Mouse (Mus musculus) MEL-GATA-1-ER (cell line): Measurements from ENCODE around the gene Camk1d.

Source experiments
- DNase-seq: peaks from one replicate; pipeline ENCODE4 v3.0.0-alpha.2; 2012; ENCODE audit warnings: low read depth; ENCODE audit errors: extremely low read depth

Gene Camk1d

DNA sequence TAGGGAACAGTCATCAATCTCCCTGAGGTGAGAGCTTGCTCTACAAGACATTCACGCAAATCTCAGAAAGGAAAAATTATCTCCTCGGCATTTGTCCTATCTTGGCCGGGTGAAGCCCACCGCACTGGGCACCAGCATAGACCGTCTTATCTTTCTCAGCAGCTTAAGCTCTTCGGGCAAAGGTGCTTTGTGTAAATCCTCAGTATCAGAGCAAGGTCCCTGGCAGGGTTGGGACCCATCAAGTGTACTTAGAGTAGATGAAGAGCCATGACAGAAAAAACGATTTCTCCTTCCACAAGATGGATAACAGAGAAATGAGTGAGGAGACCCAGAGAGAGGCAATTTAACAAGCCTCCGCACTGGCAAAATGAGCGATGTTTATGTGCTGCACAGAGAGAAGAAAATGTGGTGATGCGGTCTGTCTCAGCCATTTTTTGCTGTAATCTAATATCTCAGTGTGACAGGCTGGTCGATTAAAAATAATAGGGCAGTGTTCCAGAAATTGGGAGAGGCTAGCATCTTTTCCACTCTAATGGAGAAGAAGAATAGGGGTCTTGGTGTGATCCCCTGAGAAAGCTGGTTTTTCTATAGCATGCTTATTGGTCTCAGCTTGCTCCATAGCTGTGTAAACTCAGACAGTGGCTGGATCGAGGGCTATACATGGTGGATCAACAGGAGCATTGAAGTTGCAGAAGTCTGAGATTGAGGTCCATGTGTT lies 386.6 kb downstream of the Camk1d start:
- no peak for DNase-seq

DNA sequence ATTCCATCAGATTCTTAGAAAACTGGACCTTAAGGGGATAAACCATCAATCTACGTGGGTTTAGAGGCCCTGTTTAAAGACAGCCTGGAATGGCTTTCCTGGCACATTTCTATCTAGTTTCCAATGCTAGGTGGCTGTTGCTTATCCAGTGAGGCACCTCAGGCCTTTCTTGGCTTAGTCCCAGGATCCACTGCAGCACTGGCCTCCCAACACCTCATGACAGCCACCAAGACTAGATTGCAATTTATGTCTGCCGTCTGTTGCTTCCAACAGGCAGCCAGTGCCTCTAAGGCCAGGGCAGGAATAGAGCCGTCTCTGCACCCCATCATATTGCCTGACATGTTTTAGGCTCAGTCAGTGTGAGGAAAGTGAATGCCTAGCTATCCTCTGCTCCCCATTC lies 389.5 kb downstream of the Camk1d start:
- no peak for DNase-seq

DNA sequence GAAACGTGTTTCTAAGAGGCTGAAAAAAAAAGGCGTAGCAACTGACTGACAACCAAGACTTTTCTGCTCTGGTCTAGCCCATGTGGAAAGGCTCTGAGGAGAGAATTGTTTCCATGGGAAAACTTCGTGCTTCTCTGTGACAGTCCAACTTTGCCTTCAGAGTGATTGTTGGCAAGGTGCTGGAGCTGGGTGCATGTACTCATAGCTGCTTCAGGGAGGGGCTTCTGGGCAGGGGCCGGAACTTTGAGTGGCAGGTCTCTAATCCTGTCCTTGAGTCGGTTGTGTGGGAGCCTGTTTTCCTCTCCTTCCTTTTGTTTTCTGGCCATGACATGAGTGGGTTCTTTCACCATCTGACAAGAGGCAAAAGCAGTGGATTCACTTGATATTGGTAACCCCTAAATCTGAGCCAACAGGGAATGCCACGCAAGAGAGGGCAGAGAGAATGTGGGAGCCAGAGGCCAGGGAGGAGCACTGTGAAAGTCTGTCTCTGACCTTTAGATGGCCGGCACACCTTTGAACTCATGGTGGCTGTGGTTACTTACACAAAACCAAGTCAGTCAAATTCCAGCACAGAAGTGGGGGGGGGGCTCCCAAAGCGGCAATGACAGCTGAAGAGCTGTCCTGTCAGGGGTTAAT lies 392.5 kb downstream of the Camk1d start:
- DNase-seq: no peak

DNA sequence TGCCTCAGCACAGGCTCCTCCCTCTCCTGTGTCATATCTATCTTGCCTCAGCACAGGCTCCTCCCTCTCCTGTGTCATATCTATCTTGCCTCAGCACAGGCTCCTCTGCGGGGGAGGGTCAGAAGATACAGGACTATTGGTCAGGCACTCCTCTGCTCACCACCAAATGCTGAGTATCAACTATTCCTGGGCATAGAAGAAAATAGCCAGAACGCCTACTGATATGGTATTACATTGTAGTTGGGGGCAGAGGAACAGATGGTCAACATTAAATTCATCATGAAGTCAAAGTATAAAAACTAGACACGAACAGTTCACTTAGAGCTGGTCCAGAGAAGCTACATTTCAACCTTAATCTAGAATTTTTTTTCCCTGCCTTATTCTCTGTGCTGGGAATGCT lies 395.2 kb downstream of the Camk1d start:
- DNase-seq: no peak

DNA sequence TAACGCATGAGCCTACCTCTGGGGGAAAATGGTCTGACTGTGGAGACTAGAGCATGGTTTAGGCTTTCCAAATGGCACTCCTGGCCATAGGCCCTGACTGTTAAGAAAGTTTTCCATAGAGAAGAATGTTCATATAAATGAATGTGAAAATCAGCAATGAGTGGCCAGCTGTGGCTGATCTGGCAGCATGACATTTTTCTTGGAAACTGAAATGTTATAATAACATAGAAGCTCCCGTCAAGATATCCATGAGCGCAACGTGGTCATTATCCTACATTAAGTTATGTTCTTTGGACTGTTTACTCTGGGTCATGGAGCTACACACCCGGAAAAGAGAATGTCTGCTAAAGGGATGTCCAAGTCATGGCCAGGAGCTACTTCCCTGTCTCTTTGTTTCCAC lies 397.6 kb downstream of the Camk1d start:
- no peak for DNase-seq

DNA sequence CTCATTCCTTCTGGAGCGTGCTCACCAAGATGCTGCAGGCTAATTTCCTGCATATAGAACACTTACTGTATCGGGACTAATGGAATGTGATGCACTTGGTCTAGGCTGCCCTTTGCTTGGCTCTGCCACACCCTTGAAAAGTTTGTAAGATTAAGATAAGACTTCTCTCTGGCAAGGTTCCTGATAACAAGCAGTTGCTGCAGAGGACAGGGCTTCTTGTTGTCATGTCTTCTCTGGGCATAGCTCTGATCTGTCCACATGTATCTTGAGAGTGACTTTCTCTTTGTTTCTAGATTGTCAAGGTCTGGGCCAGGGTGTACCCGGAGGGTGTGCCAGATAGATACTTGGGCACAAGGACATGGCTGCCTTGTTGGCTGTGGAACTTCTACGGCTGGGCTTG lies 398.1 kb downstream of the Camk1d start:
- no peak for DNase-seq

DNA sequence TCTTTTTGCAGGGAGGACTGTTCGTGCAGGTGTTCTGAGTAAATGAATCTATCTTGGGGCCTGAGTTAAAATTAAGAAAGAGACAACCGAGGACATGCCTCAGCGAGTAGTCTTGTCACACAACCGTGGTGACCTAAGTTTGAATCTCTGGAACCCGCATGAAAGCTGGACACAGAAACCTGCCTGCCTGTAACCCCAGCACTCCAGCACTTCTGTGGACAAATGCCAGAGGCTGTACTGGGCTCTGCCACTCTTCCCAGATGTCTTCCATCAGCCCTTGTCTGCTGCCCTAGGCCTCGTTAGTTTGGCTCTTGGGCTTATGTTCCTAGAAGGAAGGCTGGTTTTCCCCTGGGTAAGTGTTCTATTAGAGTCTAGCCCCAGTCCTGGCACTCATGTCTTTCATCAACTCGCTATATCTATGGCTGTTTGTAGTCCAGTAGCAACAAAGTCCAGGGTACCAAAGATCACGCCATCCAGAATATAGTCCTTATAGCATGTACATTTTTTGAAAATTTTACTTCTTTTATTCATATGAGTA lies 399.0 kb downstream of the Camk1d start:
- no peak for DNase-seq

DNA sequence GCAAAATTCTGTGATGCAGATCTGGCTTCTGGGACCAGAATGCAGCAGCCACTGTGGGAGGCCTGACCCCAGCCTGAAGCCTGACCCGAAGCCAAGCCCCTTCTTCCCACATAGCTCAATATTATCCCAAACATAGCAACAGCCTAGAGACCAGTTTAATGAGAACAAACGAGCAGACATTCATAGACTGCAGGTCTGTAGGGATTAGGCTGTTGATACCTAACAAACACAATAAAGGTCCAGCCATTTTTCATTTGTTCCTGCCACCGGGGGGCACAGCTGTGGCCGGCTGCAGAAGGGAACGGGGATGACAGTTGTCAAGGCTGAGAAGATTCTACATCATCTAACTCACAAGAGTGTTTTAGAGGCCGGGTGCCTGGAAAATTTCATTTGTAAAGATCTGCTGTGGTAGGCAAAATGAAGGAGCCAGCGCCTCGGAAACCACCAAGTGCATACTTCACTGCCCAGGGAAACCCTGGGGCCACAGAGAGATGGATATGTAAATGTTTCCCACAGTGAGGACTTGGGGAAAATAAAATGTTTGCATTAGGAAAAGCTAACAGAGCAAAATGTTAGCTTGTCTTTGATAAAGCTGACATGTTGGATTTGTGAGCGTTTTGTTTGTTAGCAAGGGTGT lies 399.7 kb downstream of the Camk1d start:
- no peak for DNase-seq

DNA sequence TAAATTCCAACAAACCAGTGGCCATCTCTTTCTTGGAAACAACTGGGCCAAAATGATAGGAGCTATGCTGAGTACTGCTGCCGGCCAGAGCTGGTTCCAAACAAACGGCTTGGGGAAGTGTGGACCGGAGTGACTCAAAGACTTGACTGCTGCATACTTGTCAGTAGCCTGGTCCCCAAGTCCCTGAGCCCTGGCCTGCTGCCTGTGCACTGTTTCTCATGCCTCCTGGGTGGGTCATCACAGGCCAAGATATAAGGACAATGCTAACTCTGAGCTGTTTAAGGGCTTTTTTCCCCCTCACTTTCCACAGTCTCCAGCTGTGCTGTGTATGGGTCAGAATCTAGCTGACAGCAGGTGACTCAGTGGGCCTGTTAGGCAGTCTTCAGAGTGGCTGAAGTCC lies 409.2 kb downstream of the Camk1d start:
- DNase-seq: no peak

DNA sequence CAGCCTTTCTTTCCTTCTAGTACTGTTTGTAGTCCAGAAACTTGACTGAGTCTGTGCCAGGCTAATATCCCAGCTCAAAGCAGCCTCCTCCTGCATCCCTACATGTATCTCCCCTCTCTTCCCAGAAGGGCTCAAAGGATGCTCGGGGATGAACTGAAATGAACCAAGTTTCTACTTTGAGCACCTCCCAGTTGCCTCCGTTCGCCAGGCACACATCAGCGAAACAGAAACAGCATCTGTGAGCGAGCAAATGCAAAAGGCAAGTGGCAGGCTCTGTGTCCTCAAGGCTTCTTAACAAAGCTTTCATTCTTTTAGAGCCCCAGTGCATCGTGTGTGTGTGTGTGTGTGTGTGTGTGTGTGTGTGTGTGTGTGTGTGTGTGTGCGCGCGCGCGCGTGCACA lies 409.9 kb downstream of the Camk1d start:
- DNase-seq: no peak

DNA sequence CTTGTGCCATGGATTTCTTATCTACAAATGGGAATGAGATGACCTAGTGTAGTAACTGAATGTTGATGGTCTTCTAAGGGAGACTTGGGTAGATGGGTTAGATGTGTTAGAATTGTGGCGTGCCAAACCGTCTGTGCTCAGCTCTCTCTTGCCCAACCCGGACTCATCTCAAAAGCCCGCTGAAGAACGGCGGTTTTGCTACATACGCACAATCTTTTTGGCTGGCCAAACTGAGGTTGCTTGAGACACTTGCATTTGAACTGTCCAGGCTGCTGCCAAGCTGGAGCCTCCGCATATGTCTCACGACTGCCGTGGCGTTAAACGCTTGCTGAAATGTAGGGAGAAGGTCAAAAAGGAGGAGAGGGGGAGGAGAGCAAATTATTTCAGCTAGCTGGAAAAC lies 413.0 kb downstream of the Camk1d start:
- no peak for DNase-seq

DNA sequence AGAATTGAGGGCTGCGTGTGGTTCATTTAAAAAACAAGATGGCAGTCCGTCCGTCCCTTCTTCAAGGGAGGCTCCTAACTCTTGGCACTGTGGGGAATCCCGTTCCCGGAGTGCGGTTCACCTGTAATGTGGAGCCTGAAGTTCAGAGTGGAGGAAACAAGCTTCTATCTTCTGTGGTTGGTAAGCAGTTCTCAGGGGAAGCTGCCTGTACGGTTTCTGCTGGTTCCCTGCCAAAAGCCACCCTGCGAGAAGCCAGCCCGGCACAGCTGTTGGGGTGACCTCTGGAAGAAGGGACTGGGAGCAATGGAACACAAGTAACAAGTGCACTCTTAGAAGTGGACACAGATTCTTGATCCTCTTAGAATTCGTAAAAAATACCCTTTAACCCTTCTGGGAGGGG lies 416.2 kb downstream of the Camk1d start:
- no peak for DNase-seq

DNA sequence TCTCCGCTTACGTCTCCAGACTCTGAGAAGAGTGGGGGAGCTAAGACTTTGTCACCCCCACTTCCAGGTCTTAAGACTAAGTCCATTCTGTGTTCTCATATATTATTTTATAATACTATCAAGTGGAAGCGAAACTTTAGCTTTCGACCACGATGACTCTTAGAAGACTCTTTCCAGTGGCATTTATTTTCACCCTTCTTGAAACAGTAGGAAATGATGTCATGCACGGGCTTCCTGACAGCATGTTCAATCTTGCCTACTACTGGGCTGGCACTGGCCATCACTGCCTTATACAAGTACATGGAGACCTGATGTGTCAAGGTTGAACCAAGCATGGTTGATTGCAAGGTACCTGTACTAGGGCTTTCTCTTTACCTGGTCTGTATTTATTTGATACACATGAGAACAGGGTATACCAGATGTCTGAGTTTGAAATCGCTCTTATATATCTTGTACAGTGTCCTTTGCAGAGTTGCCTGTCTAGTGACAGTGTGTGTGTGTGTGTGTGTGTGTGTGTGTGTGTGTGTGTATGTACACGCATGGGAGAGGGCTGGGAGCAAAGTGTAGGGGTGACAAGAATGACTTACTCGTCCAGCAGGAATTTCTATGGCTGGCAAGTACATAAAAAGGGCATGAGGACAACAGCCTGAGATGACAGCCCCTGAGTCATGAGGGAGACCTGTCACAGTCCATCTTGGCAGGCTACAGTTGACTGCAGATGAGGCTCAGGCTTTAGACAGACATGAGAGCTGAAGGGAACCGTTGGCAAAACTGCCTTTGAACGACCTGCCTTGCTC lies 417.4 kb downstream of the Camk1d start:
- DNase-seq: no peak

DNA sequence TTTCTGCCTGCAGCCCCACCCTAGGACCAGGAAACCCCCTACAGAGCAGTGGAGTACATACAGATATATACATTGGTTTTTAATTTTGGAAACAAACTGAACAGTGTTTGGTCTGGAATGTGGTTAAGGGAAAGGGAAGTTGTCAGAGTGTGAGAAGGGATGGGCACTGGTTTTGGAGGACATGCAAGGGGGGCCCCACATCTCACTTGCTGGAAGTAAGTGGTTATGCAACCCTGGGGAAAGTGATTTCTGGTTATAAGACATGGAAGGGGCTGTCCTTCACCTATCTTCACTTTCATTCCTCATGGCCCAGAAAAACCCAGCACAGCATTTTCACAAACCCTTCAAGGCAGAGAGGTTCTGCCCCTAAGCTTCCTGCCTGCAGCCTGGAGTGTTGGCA lies 419.2 kb downstream of the Camk1d start:
- DNase-seq: no peak

DNA sequence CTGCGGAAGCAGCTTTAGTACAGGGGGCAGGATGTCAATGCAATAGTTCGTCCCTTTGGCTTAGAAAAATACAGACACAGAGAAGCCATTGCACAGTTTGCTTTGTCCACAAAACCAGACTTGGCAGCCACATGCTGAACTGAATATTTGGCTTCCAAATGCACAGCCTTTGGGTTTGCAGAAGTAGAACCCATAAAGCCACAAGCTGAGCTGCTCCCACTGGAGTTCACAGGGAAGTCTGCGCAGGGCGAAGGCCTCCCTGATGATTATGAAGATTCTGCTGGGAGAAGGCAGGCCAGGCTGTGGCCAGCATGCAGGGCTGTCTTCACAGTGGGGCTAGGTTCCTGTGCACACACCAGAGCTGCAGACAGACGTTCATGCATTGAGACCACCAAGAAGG lies 419.9 kb downstream of the Camk1d start:
- no peak for DNase-seq

DNA sequence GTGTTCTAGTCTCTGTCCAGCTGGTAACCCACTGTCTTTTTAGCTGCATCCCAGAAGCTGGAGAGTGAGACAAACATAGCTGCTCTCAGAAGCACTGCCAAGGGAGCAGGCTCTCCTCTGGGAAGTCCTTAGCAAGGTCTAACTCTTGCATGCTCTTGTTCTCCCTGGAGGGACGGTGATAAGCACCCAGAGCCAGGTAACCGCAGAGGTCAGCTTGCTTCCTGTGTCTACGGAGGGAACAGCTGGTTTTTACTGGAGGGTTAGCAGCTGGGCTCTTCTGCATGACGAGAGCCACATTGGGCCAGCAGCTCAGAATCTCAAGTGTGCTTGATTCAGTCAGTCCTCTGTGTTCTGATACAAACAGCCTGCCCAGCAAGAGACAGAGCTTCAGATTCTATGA lies 425.7 kb downstream of the Camk1d start:
- no peak for DNase-seq

DNA sequence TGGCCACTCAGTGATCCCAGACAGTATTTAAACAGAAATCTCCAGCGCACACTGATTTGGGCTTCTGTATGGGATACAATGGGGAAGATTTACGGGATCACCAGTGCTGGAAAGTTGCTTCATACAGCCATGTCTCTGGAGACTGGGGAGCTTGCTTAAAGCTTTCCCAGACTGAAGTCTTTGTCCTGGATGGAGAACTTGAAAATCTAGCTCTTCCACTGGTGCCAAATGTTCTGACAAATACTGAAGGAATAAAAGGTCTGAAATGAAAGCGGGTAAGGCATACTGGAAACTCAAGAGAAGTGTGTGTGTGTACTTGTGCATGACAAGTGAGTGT lies 427.3 kb downstream of the Camk1d start:
- DNase-seq: no peak

DNA sequence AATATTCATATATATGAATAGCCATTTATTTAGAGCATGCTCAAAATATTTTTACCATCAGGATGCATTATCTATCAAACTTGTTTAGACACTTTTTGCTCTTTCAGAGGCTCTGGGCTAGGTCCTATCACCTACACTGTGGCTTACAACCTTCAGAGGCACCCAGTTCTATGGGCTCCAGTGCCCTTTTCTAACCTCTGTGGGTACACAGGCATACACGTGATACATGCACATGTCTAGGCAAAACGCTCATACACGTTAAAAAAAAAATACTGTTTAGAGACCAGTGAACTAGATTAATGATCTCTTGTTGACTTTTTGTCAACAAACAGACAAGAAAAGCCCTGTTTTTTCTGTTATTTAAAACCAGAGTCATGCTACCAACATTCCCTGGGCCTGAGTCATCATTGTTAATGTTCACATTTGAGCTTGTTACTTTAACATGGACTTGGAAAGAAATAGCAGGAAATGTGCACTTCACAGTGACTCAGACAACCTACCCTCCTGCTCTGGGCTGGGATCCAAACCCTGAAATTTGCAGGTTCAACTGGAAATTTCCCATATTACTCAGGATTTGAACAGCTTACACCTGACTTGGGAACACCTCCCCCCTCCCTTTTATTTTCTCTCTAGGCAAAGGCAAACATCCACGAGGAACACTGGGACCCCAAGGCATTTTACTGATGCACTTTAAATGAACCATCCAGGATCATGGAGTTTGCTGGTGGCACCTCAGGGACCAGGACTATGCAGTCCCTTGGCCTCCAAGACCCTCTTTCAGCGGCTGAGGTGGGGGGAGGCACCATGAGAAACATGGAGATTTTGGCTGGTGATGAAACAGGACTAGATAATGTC lies 427.9 kb downstream of the Camk1d start:
- DNase-seq: no peak

DNA sequence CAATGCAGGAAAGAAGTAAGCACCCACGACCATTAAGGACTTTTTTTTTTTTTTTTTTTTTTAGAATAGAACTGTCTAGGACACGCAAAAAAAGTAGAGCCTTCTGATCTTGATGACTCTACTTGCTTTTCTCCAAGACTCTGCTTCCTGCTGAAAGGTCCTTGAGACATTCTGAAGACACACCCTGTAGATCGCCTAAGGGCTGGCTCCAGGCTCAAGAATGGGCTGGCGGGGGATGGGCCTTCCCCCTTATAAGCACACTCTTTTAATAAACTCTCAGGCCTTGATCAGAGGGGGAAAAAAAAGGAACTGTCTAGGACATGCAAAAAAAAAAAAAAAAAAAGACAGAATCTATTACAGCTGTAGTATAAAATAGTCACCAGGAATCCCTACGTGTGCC lies 430.0 kb downstream of the Camk1d start:
- no peak for DNase-seq

DNA sequence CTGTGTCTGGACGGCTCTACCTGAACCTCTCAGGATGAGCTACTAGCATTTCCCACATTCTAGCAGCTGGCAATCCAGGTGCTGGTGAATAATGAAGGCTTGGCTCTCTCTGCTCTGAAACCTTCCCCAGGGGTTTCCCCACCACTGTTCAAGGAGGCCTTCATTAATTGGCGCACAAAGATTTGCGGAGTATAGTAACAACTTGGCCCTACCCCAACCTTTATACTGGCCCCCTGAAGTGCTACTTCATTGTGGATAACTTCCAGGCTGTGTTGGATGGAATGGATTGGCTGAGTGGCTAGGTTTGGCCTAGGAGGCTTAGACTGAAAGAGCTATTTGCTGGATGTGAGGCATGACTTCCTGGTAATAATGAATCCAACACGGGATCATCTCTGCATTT lies 431.7 kb downstream of the Camk1d start:
- DNase-seq: no peak

DNA sequence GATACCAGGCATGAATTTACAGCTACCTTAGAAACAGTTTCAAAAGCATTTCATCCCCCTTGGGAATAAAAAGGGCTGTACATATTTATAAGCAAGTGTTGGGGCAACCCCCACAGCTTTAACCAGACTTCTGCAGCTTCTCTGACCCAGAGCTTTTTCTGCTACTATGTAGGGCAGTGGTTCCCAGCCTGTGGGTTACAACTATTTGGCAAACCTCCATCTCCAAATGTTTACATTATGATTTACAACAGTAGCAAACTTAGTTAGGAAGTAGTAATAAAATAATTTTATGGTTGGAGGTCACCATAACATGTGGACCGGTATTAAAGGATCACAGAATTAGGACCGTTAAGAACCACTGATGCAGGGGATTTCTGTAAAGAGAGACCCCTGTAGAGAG lies 446.3 kb downstream of the Camk1d start:
- no peak for DNase-seq
